Mouse (Mus musculus): ENCODE data around the gene Cpne5. TPM values are rescaled to one million over a fixed set of nuclear protein-coding genes. Genes with fewer than 3 reads are reported as not detected.
A peak's percentile ranks its signal among the peaks of the same experiment; 100 is the strongest.

The Cpne5 gene
- total RNA-seq, 1 experiment from 2014 or later = not detected

DNA sequence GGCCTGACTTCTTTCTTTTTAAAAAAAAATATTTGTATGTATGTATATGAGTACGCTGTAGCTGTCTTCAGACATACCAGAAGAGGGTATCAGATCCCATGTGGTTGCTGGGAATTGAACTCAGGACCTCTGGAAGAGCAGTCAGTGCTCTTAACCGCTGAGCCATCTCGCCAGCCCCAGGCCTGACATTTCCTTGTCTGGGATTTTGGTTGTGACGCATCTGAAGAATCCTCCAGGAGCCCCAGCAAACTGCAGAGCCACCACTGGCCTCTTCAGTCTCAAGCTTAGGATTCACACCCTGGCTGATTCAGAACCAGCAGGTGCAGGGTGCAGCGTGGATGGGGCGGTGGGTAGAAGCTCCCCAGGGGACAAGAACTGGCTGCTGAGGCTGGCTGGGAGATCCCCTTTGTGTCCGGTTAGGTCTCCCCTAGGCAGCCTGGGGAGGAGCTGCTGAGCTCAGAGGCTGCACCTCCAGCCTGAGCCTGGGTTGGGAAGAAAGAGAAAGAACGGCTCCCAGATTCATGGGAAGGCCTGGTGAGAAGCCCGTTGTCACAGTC is 59.4 kb downstream of the Cpne5 start:
- ATAC-seq (replicated peaks; ENCODE audit: insufficient number of reproducible peaks, low FRiP score, low TSS enrichment, poor library complexity, severe bottlenecking) = no peak

DNA sequence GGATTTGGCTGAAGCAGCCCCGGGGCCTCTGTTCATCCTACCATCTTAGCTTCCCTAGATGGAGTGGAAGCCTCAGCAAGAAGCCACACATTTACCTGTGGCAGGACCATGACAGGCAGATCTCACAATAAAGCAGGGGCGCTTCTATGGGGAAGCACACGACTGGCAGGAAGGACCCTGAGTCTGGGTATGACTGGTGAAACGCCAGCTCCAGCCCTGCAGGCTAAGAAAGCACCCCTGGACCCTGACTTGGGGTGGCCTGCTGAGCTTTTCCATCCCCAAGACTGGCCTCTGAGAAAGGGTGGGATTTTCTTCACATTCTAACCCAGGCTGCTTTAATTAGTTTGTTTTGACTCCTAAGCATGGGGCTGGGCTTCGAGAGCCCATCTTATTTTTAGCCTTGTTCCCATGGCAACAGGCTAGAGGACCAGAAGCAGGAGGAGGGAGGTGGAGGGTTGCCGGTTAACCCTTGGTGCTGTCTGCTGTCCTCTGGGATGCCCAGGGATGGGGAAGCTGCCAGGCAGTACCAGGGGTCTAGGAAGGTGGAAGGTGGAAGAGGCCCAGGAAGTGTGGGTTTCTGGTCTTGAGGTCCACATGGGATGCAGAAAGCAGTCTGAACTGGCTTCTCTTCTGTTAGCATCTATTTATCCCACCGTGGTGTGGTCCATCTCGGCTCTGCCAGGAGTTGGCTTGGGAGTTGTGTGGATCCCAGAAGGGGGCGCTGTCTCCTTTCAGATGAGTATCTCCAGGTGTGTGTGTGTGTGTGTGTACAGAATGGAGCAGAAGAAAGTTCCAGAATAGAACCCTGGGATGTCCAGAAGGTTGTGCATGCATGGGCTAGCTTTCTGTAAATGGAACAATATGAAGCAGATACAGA is 61.3 kb downstream of the Cpne5 start:
- no peak for ATAC-seq (replicated peaks; ENCODE audit: insufficient number of reproducible peaks, low FRiP score, low TSS enrichment, poor library complexity, severe bottlenecking)

DNA sequence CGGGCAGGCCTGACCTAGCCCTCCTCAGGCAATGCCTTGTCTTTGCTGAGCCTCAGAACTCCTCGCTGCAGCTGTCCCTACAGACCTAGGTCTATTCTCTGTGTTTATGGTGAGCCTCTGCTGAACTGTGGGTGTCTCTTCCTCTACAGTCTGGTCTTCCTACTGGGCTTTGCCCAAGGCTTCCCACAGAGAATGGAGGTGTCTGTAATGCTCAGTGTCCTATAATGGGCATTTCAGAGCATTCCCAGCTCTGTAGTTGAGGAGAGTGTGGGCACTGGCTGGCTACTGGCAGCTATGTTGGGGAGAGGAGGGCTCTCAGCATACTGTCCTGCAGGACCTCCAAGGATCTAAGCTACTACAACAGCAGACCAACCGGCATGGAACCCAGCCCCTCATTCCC is 62.3 kb downstream of the Cpne5 start:
- ATAC-seq (replicated peaks; ENCODE audit: insufficient number of reproducible peaks, low FRiP score, low TSS enrichment, poor library complexity, severe bottlenecking) = no peak

DNA sequence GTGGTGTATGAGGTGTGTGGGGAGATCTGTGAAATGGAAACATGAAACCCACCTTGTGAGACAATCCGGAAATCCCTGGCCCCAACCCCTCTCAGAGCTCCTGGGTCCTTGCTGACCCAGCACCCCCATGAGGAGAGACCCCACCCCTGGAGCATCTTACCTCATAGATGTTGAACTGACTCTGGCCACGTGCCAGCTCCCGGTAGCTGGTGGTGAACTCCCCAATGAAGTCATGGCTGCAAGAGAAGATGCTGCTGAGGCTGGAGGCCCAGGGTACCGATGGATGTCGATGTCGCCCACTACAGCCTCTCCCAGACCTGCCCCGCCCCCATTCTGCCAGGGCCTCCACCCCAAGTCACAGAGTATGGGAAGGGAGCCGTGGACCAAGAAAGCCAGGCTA is 64.8 kb downstream of the Cpne5 start:
- no peak for ATAC-seq (replicated peaks; ENCODE audit: insufficient number of reproducible peaks, low FRiP score, low TSS enrichment, poor library complexity, severe bottlenecking)

DNA sequence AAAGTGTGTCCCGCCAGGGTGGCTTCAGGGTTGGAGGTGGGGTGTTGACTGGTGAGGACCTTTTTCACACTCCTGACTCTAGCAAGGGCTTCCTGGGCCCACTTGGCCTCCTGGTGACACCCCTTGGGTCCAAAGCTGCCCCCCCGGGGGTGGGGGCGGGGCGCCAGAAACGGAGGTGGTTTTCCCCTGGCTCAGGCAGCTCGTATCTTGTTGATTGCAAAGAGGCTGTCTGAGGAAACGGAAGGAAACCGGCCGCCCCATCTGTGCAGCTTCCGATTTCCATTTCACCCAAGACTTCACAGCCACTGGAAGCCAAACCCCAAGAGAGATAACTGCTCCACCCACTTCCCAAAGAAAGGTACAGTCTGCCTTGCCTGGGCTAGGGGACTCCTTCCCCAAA is 65.9 kb downstream of the Cpne5 start:
- peak; percentile 21; the same call in 1 of the 2 replicates for ATAC-seq (replicated peaks; ENCODE audit: insufficient number of reproducible peaks, low FRiP score, low TSS enrichment, poor library complexity, severe bottlenecking)

DNA sequence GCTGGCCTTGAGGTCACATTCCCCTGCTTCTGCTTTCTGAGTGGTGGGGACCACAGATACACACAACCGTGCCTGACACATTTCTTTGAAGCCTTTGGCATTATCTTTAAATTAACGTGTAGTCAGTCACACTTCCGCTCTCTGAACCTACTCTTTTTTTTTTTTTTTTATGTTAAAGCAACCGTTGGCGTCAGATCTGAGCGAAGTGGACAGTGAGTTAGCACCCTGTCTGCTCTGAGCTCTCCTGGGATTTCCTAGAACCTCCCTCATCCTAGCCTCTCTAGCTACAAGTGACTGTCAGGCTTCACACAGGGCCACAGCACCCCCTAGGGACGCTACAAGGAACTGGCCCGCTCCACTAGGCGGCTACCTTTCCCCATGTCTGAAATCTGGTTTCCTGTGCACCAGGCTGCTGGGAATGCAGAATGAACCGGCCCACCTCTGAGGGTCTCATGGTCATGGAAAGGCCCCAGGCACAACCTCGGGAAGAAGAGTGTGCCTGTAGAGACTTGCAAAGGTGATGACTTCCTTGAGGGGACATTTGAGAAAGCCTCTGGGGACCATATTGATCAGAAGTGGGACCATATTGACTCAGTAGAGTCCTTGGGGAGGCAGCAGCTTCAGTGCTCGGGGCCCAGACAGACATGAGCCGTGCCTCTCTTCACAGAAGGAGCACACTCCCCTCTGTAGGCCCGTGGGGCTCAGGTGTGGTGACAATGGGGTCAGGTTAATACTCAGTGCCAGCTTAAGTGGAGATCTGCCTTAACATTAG is 66.8 kb downstream of the Cpne5 start:
- ATAC-seq (replicated peaks; ENCODE audit: insufficient number of reproducible peaks, low FRiP score, low TSS enrichment, poor library complexity, severe bottlenecking) = peak; percentile 80

DNA sequence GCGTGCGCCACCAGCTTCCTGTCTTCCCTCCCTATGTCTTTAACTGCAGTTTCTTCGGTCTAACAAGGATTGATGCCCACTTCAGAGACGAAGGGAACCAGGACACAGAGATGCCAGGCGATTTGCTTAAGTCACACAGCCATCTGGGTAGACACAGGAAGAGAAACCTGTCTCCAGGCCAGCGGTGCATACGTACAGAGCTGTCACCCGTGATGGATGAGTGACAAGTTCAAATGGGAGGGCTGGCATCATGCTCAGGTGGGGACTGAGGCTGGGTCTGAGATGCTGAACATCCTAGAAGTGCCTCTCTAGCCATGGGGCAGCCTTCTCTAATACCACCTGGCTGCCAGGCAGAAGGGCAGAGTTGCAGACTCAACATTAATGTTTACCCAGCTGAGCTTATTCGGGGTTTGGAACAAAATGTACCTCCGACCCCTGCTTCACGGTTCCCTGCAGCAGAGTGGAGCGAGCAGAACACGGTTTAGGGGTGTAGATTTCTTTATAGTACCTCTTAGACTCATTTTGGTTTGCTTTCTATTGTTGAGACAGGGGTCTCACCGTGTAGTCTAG is 67.5 kb downstream of the Cpne5 start:
- no peak for ATAC-seq (replicated peaks; ENCODE audit: insufficient number of reproducible peaks, low FRiP score, low TSS enrichment, poor library complexity, severe bottlenecking)

DNA sequence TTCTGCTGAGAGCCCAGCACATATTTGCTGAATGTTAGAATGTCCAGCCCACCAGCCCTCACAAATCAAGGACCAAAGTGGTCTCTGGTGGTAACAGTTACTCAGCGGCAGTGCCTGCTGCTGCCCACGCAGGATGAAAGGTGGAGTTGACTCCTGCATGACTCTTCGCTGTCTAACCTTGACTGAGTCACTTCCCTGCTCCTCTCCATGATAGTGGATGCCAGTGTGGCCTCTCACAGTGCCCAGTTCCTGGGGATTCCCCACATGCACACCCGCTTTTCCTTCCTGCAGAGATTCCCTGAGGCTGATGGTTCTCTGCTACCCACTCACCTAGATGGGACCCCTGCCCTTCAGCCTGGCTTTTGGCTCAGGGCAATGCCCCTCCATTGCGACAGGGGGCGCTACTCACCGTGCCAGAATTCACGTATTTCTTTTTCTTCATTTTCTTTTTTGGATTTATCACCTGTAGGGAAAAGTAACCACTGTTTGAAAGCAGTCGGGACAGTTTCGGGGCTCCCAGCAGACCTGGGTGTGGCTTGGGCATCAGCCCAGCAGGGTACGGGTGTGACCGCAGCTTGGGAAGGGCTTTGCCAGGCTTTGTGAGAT is 68.9 kb downstream of the Cpne5 start:
- no peak for ATAC-seq (replicated peaks; ENCODE audit: insufficient number of reproducible peaks, low FRiP score, low TSS enrichment, poor library complexity, severe bottlenecking)

DNA sequence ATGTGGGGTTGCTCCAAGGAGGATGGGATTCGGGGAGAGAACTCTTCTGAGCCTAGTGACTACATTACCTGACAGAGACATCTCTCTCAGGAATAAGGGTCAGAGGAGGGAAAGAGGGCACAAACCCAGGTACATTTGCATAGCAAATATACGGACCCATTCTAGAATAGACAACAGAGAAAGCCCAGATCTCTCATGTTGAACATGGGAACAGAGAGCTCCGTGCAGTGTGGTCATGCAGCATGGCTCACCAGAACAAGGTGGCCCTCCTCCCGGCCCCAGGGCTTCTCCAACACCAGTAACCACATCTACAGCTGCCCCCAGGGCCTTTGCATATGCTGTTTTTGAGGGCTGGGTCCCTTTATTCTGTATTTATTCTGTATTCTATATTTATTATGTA is 69.5 kb downstream of the Cpne5 start:
- no peak for ATAC-seq (replicated peaks; ENCODE audit: insufficient number of reproducible peaks, low FRiP score, low TSS enrichment, poor library complexity, severe bottlenecking)

DNA sequence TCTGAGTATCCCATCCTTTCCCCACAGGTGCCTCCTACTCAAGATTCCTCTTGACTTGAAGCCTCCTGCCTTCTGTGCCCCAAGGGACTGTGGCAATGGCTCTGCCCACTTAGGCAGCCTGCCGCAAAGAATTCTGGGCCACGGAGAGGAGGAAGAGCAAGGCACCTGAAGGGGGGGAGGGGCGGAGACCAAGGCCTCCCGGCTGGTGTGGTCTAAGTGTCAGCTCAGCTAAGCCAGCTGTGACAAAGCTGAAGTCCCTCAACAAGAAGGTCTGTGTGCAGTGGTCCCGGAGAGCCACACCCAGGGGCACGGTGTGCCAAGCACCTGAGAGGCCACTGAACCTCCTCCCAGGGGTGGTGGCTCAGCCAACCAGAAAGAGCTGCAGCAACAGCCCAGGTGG is 70.6 kb downstream of the Cpne5 start:
- ATAC-seq (replicated peaks; ENCODE audit: insufficient number of reproducible peaks, low FRiP score, low TSS enrichment, poor library complexity, severe bottlenecking) = no peak

DNA sequence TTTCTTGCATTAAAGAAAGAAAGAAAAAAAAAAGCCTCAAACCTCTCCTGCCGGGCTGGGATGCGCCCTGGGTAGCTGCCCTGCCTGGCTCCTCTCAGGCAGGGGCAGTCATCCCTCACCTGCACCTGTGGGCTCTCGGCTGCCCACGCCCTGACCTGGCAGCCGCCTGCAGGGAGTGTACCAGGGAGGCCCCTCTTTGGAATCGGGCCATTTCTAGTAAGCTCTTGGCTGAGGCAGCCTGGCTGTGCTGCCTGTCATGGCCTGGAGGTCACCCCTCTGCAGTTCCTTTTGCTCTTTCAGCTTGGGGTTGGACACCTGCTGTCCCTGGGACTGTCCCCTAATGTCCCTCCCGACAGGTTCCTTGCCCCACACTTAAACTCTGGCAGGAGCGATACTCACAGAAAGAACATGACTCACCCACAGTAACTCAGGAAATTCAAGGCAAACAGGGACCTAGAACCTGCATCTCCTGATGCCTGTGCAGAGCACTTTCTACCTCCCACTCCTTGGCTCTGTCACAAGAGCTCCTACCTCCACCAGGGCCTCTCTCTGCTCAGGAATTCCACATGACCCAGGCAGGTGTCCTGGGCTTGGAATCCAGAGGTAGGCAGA is 71.9 kb downstream of the Cpne5 start:
- ATAC-seq (replicated peaks; ENCODE audit: insufficient number of reproducible peaks, low FRiP score, low TSS enrichment, poor library complexity, severe bottlenecking) = no peak

DNA sequence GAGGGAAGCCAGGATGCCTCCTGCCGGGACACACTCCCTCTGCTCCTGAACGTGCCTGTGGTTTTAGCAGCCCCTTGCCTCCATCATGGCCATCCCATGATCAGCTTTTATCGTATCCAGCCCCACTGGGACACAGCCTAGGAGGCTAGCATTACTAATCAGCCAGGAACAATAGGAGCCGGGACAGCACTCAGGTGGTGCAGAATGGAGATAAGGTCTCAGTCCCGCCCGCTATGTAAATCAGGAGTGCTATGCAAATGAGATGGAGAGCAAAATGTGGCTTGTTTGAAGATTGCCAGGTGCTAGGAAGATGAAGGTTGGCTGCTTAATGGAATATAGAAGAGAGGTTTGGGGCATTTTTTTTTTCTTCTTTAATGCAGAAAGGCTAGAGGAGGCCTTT is 72.5 kb downstream of the Cpne5 start:
- no peak for ATAC-seq (replicated peaks; ENCODE audit: insufficient number of reproducible peaks, low FRiP score, low TSS enrichment, poor library complexity, severe bottlenecking)

DNA sequence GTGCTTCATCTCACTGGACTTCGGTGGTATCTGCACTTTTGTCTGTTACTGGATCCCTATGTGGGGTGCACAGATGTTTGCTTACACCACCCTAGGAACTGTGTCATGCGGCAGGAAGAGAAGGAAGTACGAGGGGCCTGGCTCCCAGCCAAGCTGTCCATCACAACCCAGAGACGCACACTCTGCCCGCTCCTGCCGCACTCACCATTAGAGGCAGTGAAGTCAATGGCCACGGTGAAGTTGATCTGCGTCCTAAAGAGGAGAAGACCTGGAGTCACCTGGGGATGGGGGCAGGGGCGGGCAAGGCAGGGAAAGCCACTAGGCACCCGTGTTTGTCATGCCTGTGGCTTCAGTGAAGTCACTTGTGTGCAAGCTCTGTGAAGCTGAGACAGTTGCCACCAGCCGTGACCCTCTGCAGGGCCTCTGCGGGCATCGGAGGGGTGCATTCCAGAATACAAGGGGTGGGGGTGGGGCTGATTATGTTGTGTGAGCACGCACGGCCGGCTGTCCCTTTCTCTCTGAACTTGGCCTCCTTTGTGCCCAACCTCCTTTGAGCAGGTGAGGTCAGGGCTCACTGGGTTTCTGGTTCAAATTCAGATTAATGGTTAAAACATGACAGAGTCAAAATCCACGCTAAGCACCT is 73.4 kb downstream of the Cpne5 start:
- no peak for ATAC-seq (replicated peaks; ENCODE audit: insufficient number of reproducible peaks, low FRiP score, low TSS enrichment, poor library complexity, severe bottlenecking)

DNA sequence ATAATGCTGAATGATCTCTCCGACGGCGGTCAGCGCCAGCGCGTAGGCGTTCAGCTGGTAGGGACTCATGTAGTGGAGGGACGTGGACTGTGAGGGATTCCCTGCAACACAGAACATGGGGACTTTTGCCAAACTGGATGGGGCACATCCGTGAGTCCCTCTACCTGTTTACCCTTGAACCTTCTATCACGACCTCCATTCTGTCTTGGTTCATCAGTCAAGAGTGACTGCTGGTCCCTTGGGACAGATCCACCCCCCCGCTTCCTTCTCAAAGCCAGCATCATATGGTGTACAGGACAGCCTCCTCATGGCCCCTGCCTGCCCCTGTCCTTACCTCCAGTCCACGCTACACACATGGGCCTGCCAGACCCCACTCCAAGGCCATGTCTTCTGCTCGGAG is 75.6 kb downstream of the Cpne5 start:
- 0 out of 2 replicates have a peak, but pooled peaks have one; percentile 6 for ATAC-seq (replicated peaks; ENCODE audit: insufficient number of reproducible peaks, low FRiP score, low TSS enrichment, poor library complexity, severe bottlenecking)

DNA sequence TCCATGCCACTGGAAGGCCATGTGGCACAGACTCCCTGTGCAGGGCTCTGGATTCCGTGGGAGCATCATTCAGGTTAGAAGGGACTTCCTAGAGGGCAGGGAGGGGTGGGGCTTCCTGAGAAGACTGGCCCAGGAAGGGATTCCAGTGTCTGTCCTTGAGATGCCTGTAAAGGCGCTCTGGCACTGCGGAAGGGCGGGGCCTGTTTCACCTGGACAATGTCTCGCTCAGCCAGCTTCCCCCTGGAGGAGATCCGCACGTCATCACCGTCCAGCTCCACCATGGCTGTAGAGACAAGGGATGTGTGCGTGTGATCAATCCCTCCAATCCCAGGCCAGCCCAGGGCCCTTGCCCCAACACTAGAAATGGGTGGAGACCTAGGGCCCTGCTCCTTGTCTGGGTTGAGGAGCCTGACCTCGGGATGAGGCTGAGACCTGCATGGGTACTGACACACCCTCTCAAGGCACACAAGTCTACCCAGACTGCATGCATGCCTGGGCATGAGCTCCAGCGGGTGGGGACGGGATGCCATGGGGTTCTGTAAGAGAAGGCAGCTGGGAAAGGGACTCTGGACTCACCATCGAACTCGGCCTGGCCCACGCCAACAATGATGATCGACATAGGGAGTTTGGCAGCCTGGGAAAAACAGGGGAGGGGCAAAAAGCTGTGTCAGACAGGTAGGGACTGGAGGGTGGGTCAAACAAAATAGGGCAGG is 78.1 kb downstream of the Cpne5 start:
- no peak for ATAC-seq (replicated peaks; ENCODE audit: insufficient number of reproducible peaks, low FRiP score, low TSS enrichment, poor library complexity, severe bottlenecking)

DNA sequence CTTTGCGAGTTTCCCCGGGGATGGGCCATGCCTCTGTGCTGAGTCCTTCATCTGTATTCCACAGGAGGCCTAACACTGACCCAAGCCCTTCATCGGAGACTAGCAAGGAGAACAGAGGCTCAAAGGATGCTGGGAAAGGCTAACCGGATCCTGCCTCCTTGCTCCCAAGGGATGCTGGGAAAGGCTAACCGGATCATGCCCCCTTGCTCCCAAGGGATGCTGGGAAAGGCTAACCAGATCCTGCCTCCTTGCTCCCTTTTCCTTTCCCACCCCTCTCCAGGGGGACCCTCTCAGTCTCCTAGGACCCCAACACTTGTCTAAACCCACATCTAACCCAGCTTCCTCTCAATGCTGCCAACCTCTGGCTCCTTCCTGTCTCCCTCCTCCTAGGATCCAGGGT is 78.6 kb downstream of the Cpne5 start:
- ATAC-seq (replicated peaks; ENCODE audit: insufficient number of reproducible peaks, low FRiP score, low TSS enrichment, poor library complexity, severe bottlenecking) = no peak

DNA sequence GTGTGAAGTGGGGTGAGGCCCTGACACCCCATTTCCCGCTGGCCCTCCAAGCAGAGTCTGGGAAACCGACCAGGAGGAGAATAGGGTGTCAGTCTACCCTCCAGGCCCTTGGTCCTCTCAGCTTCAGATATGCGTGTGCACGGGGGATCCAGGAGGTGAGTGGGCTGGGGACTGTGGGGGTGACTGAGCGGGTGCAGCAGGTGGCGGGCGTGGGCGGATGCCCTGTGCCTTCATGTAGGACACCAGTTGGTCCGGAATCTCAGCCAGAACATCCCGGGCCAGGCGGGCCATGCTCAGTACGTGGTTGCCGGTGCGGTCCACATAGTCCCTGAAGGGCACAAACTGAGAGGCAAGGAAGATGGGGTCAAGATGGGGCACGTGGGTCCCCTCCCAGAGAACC is 79.1 kb downstream of the Cpne5 start:
- ATAC-seq (replicated peaks; ENCODE audit: insufficient number of reproducible peaks, low FRiP score, low TSS enrichment, poor library complexity, severe bottlenecking) = no peak

DNA sequence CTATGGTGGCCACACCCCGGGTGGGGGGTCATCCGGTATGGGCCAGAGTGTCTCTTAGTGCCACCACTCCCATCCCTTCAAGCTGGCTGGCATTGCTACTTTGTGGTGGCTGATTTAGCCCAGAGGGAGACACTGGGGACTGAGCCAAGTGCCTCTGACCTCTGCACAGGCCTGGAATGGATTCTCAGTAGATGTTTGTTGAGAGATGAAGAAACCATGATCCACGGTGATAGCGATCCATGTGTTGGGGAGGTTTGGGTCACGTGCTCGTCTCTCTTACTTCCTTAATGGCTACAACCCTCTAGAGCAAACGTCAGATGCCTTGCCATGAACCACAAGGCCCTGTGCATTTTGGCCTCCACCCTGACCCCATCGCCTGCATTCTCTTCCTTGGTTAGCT is 81.1 kb downstream of the Cpne5 start:
- no peak for ATAC-seq (replicated peaks; ENCODE audit: insufficient number of reproducible peaks, low FRiP score, low TSS enrichment, poor library complexity, severe bottlenecking)
